Mouse (Mus musculus): ENCODE data around the gene Ltbp1.

The Ltbp1 gene

GRCm38 (mm10) chr17:75374287-75375024, 369.1 kb downstream of the Ltbp1 start:
- DNase-seq: no peak

- DNase-seq: no peak
Observed at GRCm38 (mm10) chr17:75378256-75378871, 373.0 kb downstream of the Ltbp1 start.

GRCm38 (mm10) chr17:75380167-75380566, 374.8 kb downstream of the Ltbp1 start:
- DNase-seq: no peak

GRCm38 (mm10) chr17:75388402-75388801, 383.0 kb downstream of the Ltbp1 start:
- DNase-seq: no peak

GRCm38 (mm10) chr17:75390142-75390541, 384.8 kb downstream of the Ltbp1 start:
- no peak for DNase-seq

GRCm38 (mm10) chr17:75391429-75392192, 386.2 kb downstream of the Ltbp1 start:
- DNase-seq: no peak

GRCm38 (mm10) chr17:75406405-75406804, 401.0 kb downstream of the Ltbp1 start:
- no peak for DNase-seq

- DNase-seq: no peak
Observed at GRCm38 (mm10) chr17:75416861-75417260, 411.5 kb downstream of the Ltbp1 start.

- DNase-seq: no peak
Observed at GRCm38 (mm10) chr17:75434152-75434551, 428.8 kb downstream of the Ltbp1 start.

GRCm38 (mm10) chr17:75434871-75435270, 429.5 kb downstream of the Ltbp1 start:
- DNase-seq: no peak

- no peak for DNase-seq
Observed at GRCm38 (mm10) chr17:75435599-75435998, 430.2 kb downstream of the Ltbp1 start, which contains the start of gene Rasgrp3. Gene Rasgrp3 (plus strand): TSS chr17:75435896.

- DNase-seq: no peak
Observed at GRCm38 (mm10) chr17:75436095-75436494, 430.7 kb downstream of the Ltbp1 start.

- DNase-seq: no peak
Observed at GRCm38 (mm10) chr17:75436819-75437218, 431.5 kb downstream of the Ltbp1 start.

- no peak for DNase-seq
Observed at GRCm38 (mm10) chr17:75437239-75437750, 431.9 kb downstream of the Ltbp1 start.

- DNase-seq: no peak
Observed at GRCm38 (mm10) chr17:75438162-75438561, 432.8 kb downstream of the Ltbp1 start.

- DNase-seq: no peak
Observed at GRCm38 (mm10) chr17:75439062-75439461, 433.7 kb downstream of the Ltbp1 start.

- DNase-seq: no peak
Observed at GRCm38 (mm10) chr17:75440619-75441018, 435.3 kb downstream of the Ltbp1 start.

GRCm38 (mm10) chr17:75441260-75441830, 436.0 kb downstream of the Ltbp1 start:
- DNase-seq: no peak

Measured in liver (tissue).